Mouse (Mus musculus) lung, postnatal 0 days (tissue): Measurements from ENCODE around the gene C1qtnf1. TPM values are rescaled to one million over a fixed set of nuclear protein-coding genes. Genes with fewer than 3 reads are reported as not detected.
"Not testable (repeated sequence)": the region's sequence is repeated elsewhere in the genome, so short reads cannot be mapped to it uniquely, and the experiment has no call there.

ENCODE experiments used
- ATAC-seq: fragments of 200-750 bp; cut with Nextera tagmentation; 2 replicates; pipeline ENCODE4 v1.8.0; 2017; ENCODE audit warnings: moderate library complexity
- DNase-seq: peaks from one replicate; pipeline ENCODE4 v3.0.0-alpha.2; 2016; ENCODE audit warnings: low spot score
- H3K27ac ChIP-seq: fragments of 300-500 bp; sonication (generic); 2 replicates; pipeline ENCODE4 v1.5.1; 2014; ENCODE audit warnings: antibody characterized with exemption, mild to moderate bottlenecking, low read length, mixed read lengths
- H3K27me3 ChIP-seq: fragments of 300-500 bp; sonication (generic); replicated peaks from 2 replicates; pipeline ENCODE4 v1.6.1; 2014; ENCODE audit warnings: low read length, mixed read lengths; ENCODE audit not compliant: insufficient read depth
- H3K36me3 ChIP-seq: fragments of 300-500 bp; sonication (generic); 2 replicates; pipeline ENCODE4 v1.6.1; 2014; ENCODE audit warnings: low read length, mixed read lengths; ENCODE audit not compliant: insufficient read depth
- H3K4me1 ChIP-seq: fragments of 300-500 bp; sonication (generic); 2 replicates; pipeline ENCODE4 v1.6.1; 2014; ENCODE audit warnings: antibody characterized with exemption, low read depth, low read length, mixed read lengths; ENCODE audit not compliant: insufficient read depth
- H3K4me2 ChIP-seq: fragments of 300-500 bp; sonication (generic); replicated peaks from 2 replicates; pipeline ENCODE4 v1.6.1; 2014; ENCODE audit warnings: low read depth, mild to moderate bottlenecking, low read length, moderate library complexity, mixed read lengths
- H3K4me3 ChIP-seq: fragments of 300-500 bp; sonication (generic); 2 replicates; pipeline ENCODE4 v1.5.1; 2014; ENCODE audit warnings: low read depth, low read length
- H3K9ac ChIP-seq: fragments of 300-500 bp; sonication (generic); replicated peaks from 2 replicates; pipeline ENCODE4 v1.6.1; 2014; ENCODE audit warnings: low read depth, mild to moderate bottlenecking
- H3K9me3 ChIP-seq: fragments of 300-500 bp; sonication (generic); 2 replicates; pipeline ENCODE4 v1.6.1; 2016; ENCODE audit warnings: low read length, mixed read lengths
- CTCF ChIP-seq: IDR thresholded peaks from 2 replicates; pipeline ENCODE4 v1.5.1; 2016; ENCODE audit warnings: antibody characterized with exemption, mild to moderate bottlenecking
- EP300 ChIP-seq: IDR thresholded peaks from 2 replicates; pipeline ENCODE4 v1.6.1; 2016; ENCODE audit warnings: antibody characterized with exemption, mild to moderate bottlenecking, control low read depth
- WGBS: fragments of 180-500 bp; shearing (Covaris S2); extraction: QIAGEN DNeasy Blood & Tissue Kit; methylation state at CpG from one replicate; pipeline ENCODE4 v1.1.7; 2014; 5-methylcytosine and 5-hydroxymethylcytosine counted together
- polyA plus RNA-seq: library from polyadenylated mRNA; unstranded; fragments of >200 nt; fragmentation: Nextera tagmentation; extraction: Ambion mirVana; gene quantifications from 2 replicates; pipeline ENCODE4 v1.2.1, GENCODE M21; 2015

Gene C1qtnf1
- 7.2 and 9.1 TPM in 2 replicates for polyA plus RNA-seq

- 2% methylated on average over 8 of the region's 8 CpGs for WGBS
- TF ChIP-seq EP300 = no peak
- peak; percentile 23 for TF ChIP-seq CTCF
- H3K27ac ChIP-seq = peak within 1 kb of the TSS; percentile 71
- H3K4me2 ChIP-seq = peak within 1 kb of the TSS; percentile 37
- H3K4me3 ChIP-seq = peak within 1 kb of the TSS; percentile 15; the same call in 1 of the 2 replicates
- H3K9ac ChIP-seq = peak within 1 kb of the TSS; percentile 3; the same call in 1 of the 2 replicates
- ATAC-seq (no peak), DNase-seq (no peak)
- H3K36me3 ChIP-seq = no peaks in the 10 kb centered on the region
- H3K27me3 ChIP-seq = no peaks in the 10 kb centered on the region
- peaks cover 28% of the 10 kb centered on the region; the same call in 1 of the 2 replicates for H3K4me1 ChIP-seq
- no peaks in the 10 kb centered on the region for H3K9me3 ChIP-seq
Measured at GRCm38 (mm10) chr11:118427986-118428385, at the start of gene C1qtnf1. Gene C1qtnf1 (plus strand): TSS chr11:118428203.

GRCm38 (mm10) chr11:118378656-118379055 lies 49.3 kb upstream of the C1qtnf1 start:
- no peak overlapping the region for H3K4me2 ChIP-seq
- WGBS = 80% methylated on average over 6 of the region's 6 CpGs
- H3K27ac ChIP-seq = no peak overlapping the region
- ATAC-seq (no peak), DNase-seq (no peak)
- no peaks in the 10 kb centered on the region for H3K9me3 ChIP-seq
- TF ChIP-seq CTCF = no peak
- no peak for TF ChIP-seq EP300
- no peaks in the 10 kb centered on the region for H3K27me3 ChIP-seq
- H3K36me3 ChIP-seq = no peaks in the 10 kb centered on the region
- no peak overlapping the region for H3K9ac ChIP-seq
- no peaks in the 10 kb centered on the region for H3K4me1 ChIP-seq
- no peak overlapping the region for H3K4me3 ChIP-seq

DNA sequence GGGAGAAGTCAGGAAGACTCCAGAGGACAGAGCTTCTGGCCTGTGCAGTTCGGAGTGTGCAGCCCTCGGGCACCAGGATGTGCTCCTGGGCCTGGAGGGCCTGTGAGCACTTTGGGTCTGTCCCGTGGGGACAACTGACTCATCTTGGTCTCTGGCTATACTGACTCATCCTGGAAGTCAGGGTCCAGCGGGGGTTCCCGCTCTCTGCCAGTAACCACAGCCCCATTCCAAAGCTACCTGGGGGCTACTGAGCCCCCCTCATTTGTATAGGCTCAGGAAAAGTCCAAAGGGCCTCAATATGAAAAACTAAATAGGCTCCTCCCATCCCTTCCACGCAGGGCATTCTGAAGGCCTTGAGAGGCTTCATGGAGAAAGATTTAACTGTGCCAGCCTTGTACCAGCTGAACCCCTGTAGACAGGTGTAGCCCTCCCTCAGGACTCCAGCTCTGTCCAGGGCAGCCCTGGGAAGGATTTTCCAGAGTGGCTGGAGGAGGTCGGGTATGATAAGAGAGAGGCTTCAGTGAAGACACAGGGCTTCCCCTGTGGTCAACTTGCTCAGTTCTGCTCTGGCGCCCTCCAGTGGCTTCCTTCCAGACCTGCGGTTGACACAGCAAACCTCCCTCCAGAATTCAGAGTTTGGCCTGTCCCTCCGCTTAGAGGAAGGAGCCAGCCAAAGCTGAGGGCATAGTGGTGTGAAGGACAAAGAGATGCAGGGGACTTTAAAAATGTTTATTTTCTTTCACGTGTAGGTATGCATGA lies 48.6 kb upstream of the C1qtnf1 start:
- H3K4me1 ChIP-seq = no peaks in the 10 kb centered on the region
- TF ChIP-seq CTCF = peak; percentile 92
- no peak for TF ChIP-seq EP300
- no peaks in the 10 kb centered on the region for H3K36me3 ChIP-seq
- peak; percentile 88 for ATAC-seq
- H3K27me3 ChIP-seq = no peaks in the 10 kb centered on the region
- H3K9me3 ChIP-seq = no peaks in the 10 kb centered on the region
- H3K4me2 ChIP-seq = no peak overlapping the region
- DNase-seq = peak; percentile 92
- H3K4me3 ChIP-seq = no peak overlapping the region
- no peak overlapping the region for H3K9ac ChIP-seq
- no peak overlapping the region for H3K27ac ChIP-seq
- 41% methylated on average over 11 of the region's 11 CpGs for WGBS

- not testable (repeated sequence) for H3K9ac ChIP-seq, H3K36me3 ChIP-seq, H3K27ac ChIP-seq, DNase-seq, H3K4me1 ChIP-seq, H3K27me3 ChIP-seq, ATAC-seq, H3K4me2 ChIP-seq, H3K4me3 ChIP-seq, H3K9me3 ChIP-seq
- WGBS = 89% methylated on average over 13 of the region's 13 CpGs
Measured at GRCm38 (mm10) chr11:118387816-118388215, 40.2 kb upstream of the C1qtnf1 start.

GRCm38 (mm10) chr11:118393991-118394390 lies 34.0 kb upstream of the C1qtnf1 start:
- H3K9me3 ChIP-seq = no peaks in the 10 kb centered on the region
- no peak overlapping the region for H3K4me2 ChIP-seq
- H3K36me3 ChIP-seq = peaks cover 6% of the 10 kb centered on the region; the same call in 1 of the 2 replicates
- no peaks in the 10 kb centered on the region for H3K4me1 ChIP-seq
- H3K4me3 ChIP-seq = no peak overlapping the region
- H3K9ac ChIP-seq = no peak overlapping the region
- no peak for ATAC-seq
- H3K27ac ChIP-seq = no peak overlapping the region
- TF ChIP-seq EP300 = no peak
- no peak for TF ChIP-seq CTCF
- H3K27me3 ChIP-seq = no peaks in the 10 kb centered on the region
- no peak for DNase-seq
- WGBS = 50% methylated on average over 5 of the region's 5 CpGs

DNA sequence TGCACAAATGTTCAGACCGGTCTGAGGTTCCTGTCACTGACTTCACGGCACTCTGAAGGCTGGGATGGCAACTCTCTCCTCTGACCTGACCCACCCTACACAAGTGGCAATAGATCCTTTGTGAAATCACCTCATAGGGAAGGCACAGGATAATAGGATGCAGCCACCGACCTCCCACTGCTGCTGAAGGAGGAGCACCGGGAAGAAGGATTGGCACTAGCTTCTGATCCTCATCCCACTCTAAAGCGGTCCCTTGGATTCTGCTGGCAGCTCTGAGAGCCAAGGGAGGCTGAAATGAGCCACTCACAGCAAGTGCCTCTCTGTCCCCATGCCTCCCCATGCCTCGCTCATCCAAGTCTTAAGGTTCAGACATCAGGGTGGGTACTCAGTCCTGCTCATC lies 33.5 kb upstream of the C1qtnf1 start:
- Histone ChIP-seq H3K36me3 (peaks cover 6% of the 10 kb centered on the region; the same call in 1 of the 2 replicates), H3K4me3 (no peak overlapping the region), H3K9me3 (no peaks in the 10 kb centered on the region), H3K4me1 (no peaks in the 10 kb centered on the region), H3K27ac (no peak overlapping the region), H3K4me2 (no peak overlapping the region), H3K27me3 (no peaks in the 10 kb centered on the region), H3K9ac (no peak overlapping the region)
- no peak for DNase-seq
- no peak for ATAC-seq
- 58% methylated on average over 6 of the region's 6 CpGs for WGBS
- no peak for TF ChIP-seq CTCF
- no peak for TF ChIP-seq EP300
